ENCODE assay signal across 23 mouse cellular contexts in genomic region chr5:121014496-121014895, GRCm38 (mm10). TPM values are rescaled to one million over a fixed set of nuclear protein-coding genes. Genes with fewer than 3 reads are reported as not detected.
DNase-seq lines count a peak whose midpoint lies in the region; ATAC-seq and TF ChIP-seq lines count a peak whose summit lies in the region.
"Had no signal": no experiment of that assay in that cellular context is flagged by ENCODE, and none has a peak within 500 bp of the region (broad histone marks: within the 10 kb centered on the region; RNA-seq: fewer than 3 reads in every experiment).

No protein-coding gene starts in this region.

- TF ChIP-seq EP300 in CH12.LX (IDR thresholded peaks at IDR 0.05; ENCODE audit: low read length) (no peak), MEL (IDR thresholded peaks at IDR 0.05; ENCODE audit: low read depth in 1 of 2, low read length in 2 of 2) (no peak)

- 90% methylated on average over 2 of the region's 2 CpGs for WGBS in hindbrain, embryonic 13.5 days
- WGBS in hindbrain, embryonic 16.5 days = 88% methylated on average over 2 of the region's 2 CpGs

- dilution Hi-C loops in CH12.LX (cut with MboI; ENCODE audit: extremely low pct_ligation_motif_present, extremely low pct_unique_long_range_greater_than_20kb, low sequenced_read_pairs) = no loop called here

- H3K9me3 ChIP-seq in hindbrain, embryonic 13.5 days = no peaks in the 10 kb centered on the region
- no peaks in the 10 kb centered on the region for H3K9me3 ChIP-seq in hindbrain, embryonic 16.5 days (ENCODE audit: control insufficient read depth, low read length)
- H3K9me3 ChIP-seq in CH12.LX (replicated peaks; ENCODE audit: low read length) (peaks cover 4% of the 10 kb centered on the region), MEL (replicated peaks; ENCODE audit: insufficient read depth, low read length) (no peaks in the 10 kb centered on the region)
- H3K9me3 ChIP-seq: G1E had no signal

- H3K4me1 ChIP-seq in hindbrain, embryonic 13.5 days (replicated peaks) = peaks cover 51% of the 10 kb centered on the region
- H3K4me1 ChIP-seq in hindbrain, embryonic 16.5 days (ENCODE audit: control insufficient read depth, insufficient read depth, low read depth, low read length) = no peaks in the 10 kb centered on the region; the same call in none of the 2 replicates
- H3K4me1 ChIP-seq in CH12.LX (ENCODE audit: control insufficient read depth in 1 of 2, insufficient read depth in 2 of 2) (peaks cover 16 to 37% of the 10 kb centered on the region in 2 experiments), MEL (ENCODE audit: control insufficient read depth in 1 of 2, insufficient read depth in 2 of 2, low read length in 2 of 2) (no peaks in the 10 kb centered on the region)

- H3K4me3 ChIP-seq in hindbrain, embryonic 13.5 days = no peak overlapping the region
- no peak overlapping the region for H3K4me3 ChIP-seq in hindbrain, embryonic 16.5 days (ENCODE audit: low read length)
- H3K4me3 ChIP-seq in CH12.LX (replicated peaks in 1 of 3; ENCODE audit: low read depth in 2 of 3, low read length in 2 of 3, poor library complexity in 1 of 3) = no peak overlapping the region
- H3K4me3 ChIP-seq in MEL (ENCODE audit: control insufficient read depth in 1 of 2, insufficient read depth in 1 of 2, low read depth in 2 of 2, low read length in 2 of 2) = no peak overlapping the region

- DNase-seq in CH12.LX (ENCODE audit: extremely low read depth) (no peak), MEL (ENCODE audit: low read depth, low spot score) (no peak)
- DNase-seq in thymus, postnatal 36 days = no peak
- no peak for DNase-seq in layer of hippocampus, adult 9-11 months
- DNase-seq: adrenal gland, adult 2 months; adrenal gland, adult 8-10 months; adrenal gland, postnatal 10 days; adrenal gland, postnatal 14 days; adrenal gland, postnatal 25 days; adrenal gland, postnatal 36 days; B cell, adult 2 months; cerebellum, adult 11 months; cerebellum, adult 11-12 months; cerebellum, adult 18-20 months; cerebellum, adult 2 months; cerebellum, adult 8-10 months had no signal

- TF ChIP-seq RAD21 in CH12.LX (IDR thresholded peaks at IDR 0.05; ENCODE audit: low read depth, low read length) = no peak
- no peak for TF ChIP-seq RAD21 in MEL (IDR thresholded peaks at IDR 0.05; ENCODE audit: low read depth, low read length)

- H3K27me3 ChIP-seq in hindbrain, embryonic 13.5 days = 0 out of 2 replicates have a peak, but pooled peaks cover 3% of the 10 kb centered on the region
- H3K27me3 ChIP-seq in hindbrain, embryonic 16.5 days (replicated peaks; ENCODE audit: control insufficient read depth, insufficient read depth, low read length) = no peaks in the 10 kb centered on the region
- H3K27me3 ChIP-seq in CH12.LX (replicated peaks) = peaks cover 70% of the 10 kb centered on the region
- no peaks in the 10 kb centered on the region for H3K27me3 ChIP-seq in MEL (ENCODE audit: control insufficient read depth in 1 of 2, insufficient read depth in 2 of 2, low read length in 2 of 2)

- no peak for TF ChIP-seq CTCF in CH12.LX (conservative IDR thresholded peaks at IDR 0.05 in 1 of 2, IDR thresholded peaks at IDR 0.05 in 1 of 2; ENCODE audit: low read depth in 2 of 2, low read length in 2 of 2)
- no peak for TF ChIP-seq CTCF in MEL (IDR thresholded peaks at IDR 0.05 in 2 of 3, conservative IDR thresholded peaks at IDR 0.05 in 1 of 3; ENCODE audit: control insufficient read depth in 1 of 3, insufficient read depth in 1 of 3, low read depth in 2 of 3, low read length in 3 of 3, poor library complexity in 1 of 3, severe bottlenecking in 1 of 3)

- H3K4me2 ChIP-seq in hindbrain, embryonic 13.5 days = no peak overlapping the region
- H3K4me2 ChIP-seq in hindbrain, embryonic 16.5 days (ENCODE audit: low read length) = no peak overlapping the region
- no peak overlapping the region for H3K4me2 ChIP-seq in CH12.LX (ENCODE audit: insufficient read depth, low read depth, poor library complexity, severe bottlenecking)

- H3K27ac ChIP-seq in hindbrain, embryonic 13.5 days = peak overlapping the region; percentile 8; the same call in 1 of the 2 replicates
- no peak overlapping the region for H3K27ac ChIP-seq in hindbrain, embryonic 16.5 days (ENCODE audit: low read depth, low read length)
- H3K27ac ChIP-seq in CH12.LX (ENCODE audit: insufficient read depth, low read depth) (no peak overlapping the region), MEL (ENCODE audit: control insufficient read depth, low read depth, low read length) (no peak overlapping the region)

- TF ChIP-seq POLR2A in CH12.LX (IDR thresholded peaks at IDR 0.05; ENCODE audit: low read depth, low read length) (no peak), MEL (IDR thresholded peaks at IDR 0.05; ENCODE audit: control insufficient read depth in 1 of 2, insufficient read depth in 1 of 2, low read depth in 1 of 2, low read length in 2 of 2, poor library complexity in 1 of 2) (no peak)

- in situ Hi-C loops in CH12.LX (cut with MboI; ENCODE audit: low pct_ligation_motif_present, low pct_unique_long_range_greater_than_20kb, low sequenced_read_pairs) = no loop called here

- no peaks in the 10 kb centered on the region for H3K36me3 ChIP-seq in hindbrain, embryonic 13.5 days
- H3K36me3 ChIP-seq in hindbrain, embryonic 16.5 days (ENCODE audit: control insufficient read depth, insufficient read depth, low read length) = no peaks in the 10 kb centered on the region
- H3K36me3 ChIP-seq in CH12.LX (replicated peaks in 1 of 2; ENCODE audit: control insufficient read depth in 1 of 2, insufficient read depth in 1 of 2, low read length in 1 of 2) (no peaks in the 10 kb centered on the region), MEL (ENCODE audit: control insufficient read depth in 1 of 2, insufficient read depth in 2 of 2, low read length in 2 of 2) (no peaks in the 10 kb centered on the region)
- H3K36me3 ChIP-seq: G1E had no signal

- no peak for ATAC-seq in hindbrain, embryonic 13.5 days (ENCODE audit: low FRiP score)
- no peak for ATAC-seq in hindbrain, embryonic 16.5 days
- ATAC-seq: activated CD4-positive, CD25-positive, alpha-beta regulatory T cell, adult 4 months; CD4-positive, CD25-positive, alpha-beta regulatory T cell, adult 4 months; Patski had no signal

- H3K79me2 ChIP-seq in CH12.LX (replicated peaks; ENCODE audit: control insufficient read depth, extremely low read depth, insufficient read depth, poor library complexity, severe bottlenecking) (no peaks in the 10 kb centered on the region), MEL (ENCODE audit: control insufficient read depth, insufficient read depth, low read length, poor library complexity) (no peaks in the 10 kb centered on the region)

- H3K9ac ChIP-seq in hindbrain, embryonic 13.5 days = no peak overlapping the region
- no peak overlapping the region for H3K9ac ChIP-seq in hindbrain, embryonic 16.5 days (ENCODE audit: low read depth, low read length)
- H3K9ac ChIP-seq in CH12.LX (ENCODE audit: insufficient read depth, low read depth) (no peak overlapping the region), MEL (ENCODE audit: control insufficient read depth, low read depth, low read length, poor library complexity, severe bottlenecking) (no peak overlapping the region)

TF ChIP-seq in CH12.LX, 34 proteins besides CTCF, POLR2A, EP300 and RAD21:
- TF ChIP-seq GABPA (IDR thresholded peaks at IDR 0.05; ENCODE audit: insufficient replicate concordance, low read depth, low read length) (no peak), ZKSCAN1 (IDR thresholded peaks at IDR 0.05; ENCODE audit: borderline replicate concordance, low read depth, low read length) (peak; percentile 73)

TF ChIP-seq in MEL, 35 proteins besides CTCF, POLR2A, EP300 and RAD21:
- TF ChIP-seq ZKSCAN1 (IDR thresholded peaks at IDR 0.05; ENCODE audit: low read depth, low read length) (peak; percentile 66), JUND (IDR thresholded peaks at IDR 0.05; ENCODE audit: low read depth, low read length) (no peak)
TF ChIP-seq in MEL: peak in this region for 1.

RNA-seq across cellular contexts. Expression of gene Rph3a, which starts 4.6 kb away (rescaled TPM):
- 15.0 and 16.1 TPM in 2 replicates for polyA plus RNA-seq in hindbrain, embryonic 13.5 days (2015; fragmentation: Nextera tagmentation; extraction: Ambion mirVana)
- polyA plus RNA-seq in hindbrain, embryonic 16.5 days (2015; fragmentation: Nextera tagmentation; extraction: Ambion mirVana) = 35.2 and 35.7 TPM in 2 replicates
- total RNA-seq in CH12.LX (2012; rRNA removed) = not detected in 2 replicates
- total RNA-seq in CH12.LX (2014; rRNA removed) = not detected in 2 replicates
- not detected in 2 replicates for polyA plus RNA-seq in CH12.LX (2012; ENCODE audit: insufficient read length, low read depth)
- total RNA-seq in MEL (2012; rRNA removed) = not detected in 2 replicates
- not detected for polyA plus RNA-seq in MEL (2012; ENCODE audit: insufficient read depth in 1 of 2, insufficient read length in 2 of 2, low read depth in 1 of 2, low replicate concordance in 2 of 2, missing spikeins in 1 of 2)
- total RNA-seq: G1E had no signal
- polyA plus RNA-seq: activated CD4-positive, CD25-positive, alpha-beta regulatory T cell, adult 4 months; C2C12; CD4-positive, CD25-positive, alpha-beta regulatory T cell, adult 4 months; G1E; Patski had no signal

Comparison
In these comparisons a context has a peak if more than half of its experiments do, and no peak if none do; other contexts are left out.
1. RNA of gene Rph3a, which starts 4.6 kb away (polyA plus RNA-seq): 35.2 to 35.7 TPM in hindbrain, embryonic 16.5 days and 15.0 to 16.1 TPM in hindbrain, embryonic 13.5 days; not detected in CH12.LX and not detected in MEL; every median in the first group is over 10 times any median in the second.